Mouse (Mus musculus) ES-CJ7 (cell line): ENCODE measurements around the gene Lifr.

ENCODE experiments used
- DNase-seq: peaks from one replicate; pipeline ENCODE4 v3.0.0; 2011; ENCODE audit warnings: low read depth, low spot score

The Lifr gene

GRCm38 (mm10) chr15:7201421-7202380 is 111.3 kb downstream of the Lifr start:
- DNase-seq, result no peak

- DNase-seq, result no peak
Observed at GRCm38 (mm10) chr15:7202981-7203380, 112.6 kb downstream of the Lifr start.

DNA sequence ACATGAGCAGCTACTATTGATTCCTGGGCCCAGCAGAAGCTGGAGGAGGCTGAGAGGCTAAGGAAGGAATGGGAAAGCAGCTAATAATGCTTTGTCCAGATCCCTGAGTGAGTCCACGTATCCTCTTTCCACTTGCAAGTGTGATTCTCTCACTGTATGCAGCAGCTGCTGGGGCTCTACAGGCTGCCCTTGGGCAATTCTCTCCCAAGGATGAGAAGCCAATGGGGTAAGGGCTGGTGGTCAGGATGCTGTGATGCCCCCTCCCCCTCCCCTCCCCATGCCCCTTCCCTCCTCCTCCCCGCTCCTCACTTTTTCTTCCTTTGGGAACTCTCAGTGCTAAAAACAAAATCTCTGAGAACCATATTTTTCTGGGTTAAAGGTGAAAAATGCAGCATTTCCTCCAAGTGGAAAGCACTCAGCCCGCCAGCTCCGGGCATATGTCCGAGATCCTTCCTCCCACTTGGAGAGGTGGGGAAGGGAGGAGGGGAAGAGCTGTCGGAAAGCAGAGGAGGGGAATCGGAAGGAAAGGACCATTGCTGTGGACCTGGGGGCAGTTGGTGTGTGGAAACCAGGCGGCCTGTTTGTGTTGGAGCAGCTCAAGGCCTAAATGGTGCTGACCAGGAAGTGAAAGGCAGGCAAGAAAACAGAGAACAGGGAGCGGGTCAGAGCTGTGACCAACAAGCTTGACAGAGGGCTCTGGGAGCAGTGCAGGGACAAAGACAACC is 113.4 kb downstream of the Lifr start:
- DNase-seq, result no peak

GRCm38 (mm10) chr15:7204917-7205316 is 114.5 kb downstream of the Lifr start:
- no peak for DNase-seq

DNA sequence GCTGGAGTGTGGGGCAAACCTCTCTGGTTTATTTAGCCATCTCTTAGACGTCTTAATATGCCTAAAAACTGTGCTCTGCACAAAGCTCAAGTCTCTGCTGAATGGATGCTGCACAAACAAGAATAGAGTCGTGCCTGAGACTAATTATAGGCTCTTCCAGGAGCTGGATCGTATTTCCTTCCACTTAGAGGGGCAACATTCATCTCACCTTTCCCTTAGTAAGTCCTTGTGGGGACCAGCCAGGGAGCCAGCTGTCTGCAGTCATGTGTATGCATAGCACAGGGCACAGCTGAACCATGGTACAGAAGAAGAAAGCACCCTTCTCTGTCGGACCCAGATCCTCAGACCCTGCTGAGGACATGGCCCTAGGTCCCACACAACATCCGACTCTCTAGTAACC is 115.7 kb downstream of the Lifr start:
- DNase-seq, result no peak

- no peak for DNase-seq
Observed at GRCm38 (mm10) chr15:7207292-7207691, 116.9 kb downstream of the Lifr start.

DNA sequence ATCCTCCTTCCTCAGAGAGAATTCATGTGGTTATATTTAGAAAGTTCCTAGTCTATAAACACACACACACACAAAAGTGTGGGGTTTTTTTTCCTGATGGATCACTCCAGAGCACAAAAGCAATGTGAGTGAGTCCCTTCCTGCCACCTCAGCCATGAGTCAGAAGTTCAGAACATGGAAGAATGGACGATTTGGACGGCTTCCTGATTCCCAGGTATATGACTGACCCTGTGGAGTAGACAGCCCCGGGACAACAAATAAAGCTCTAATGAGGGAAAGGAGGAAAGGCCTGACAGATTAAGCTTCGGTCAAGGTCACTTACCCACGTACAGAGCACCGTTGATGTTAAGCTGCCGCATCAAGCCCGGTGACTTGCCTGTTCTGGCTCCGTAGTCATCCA is 117.8 kb downstream of the Lifr start:
- no peak for DNase-seq

DNA sequence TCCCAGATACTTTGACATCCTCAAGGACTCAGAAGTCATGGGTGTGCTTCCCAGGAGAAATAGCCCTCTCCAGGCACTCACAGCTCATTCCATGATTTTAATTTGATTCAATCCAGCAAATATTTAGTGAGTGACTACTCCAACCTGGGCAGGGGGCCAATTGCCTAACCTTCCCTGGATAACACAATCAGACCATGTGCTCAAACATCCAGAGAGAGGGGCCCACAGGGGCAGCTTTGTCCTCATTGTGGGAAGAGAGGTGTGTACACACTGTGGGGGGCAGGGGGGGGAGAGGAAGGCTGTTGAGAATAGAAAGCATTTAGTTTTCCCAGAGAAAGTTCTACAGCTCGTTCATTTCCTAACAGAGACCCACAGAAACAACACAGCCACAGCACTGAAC is 123.3 kb downstream of the Lifr start:
- no peak for DNase-seq

GRCm38 (mm10) chr15:7215845-7216244 is 125.4 kb downstream of the Lifr start:
- DNase-seq, result no peak

DNA sequence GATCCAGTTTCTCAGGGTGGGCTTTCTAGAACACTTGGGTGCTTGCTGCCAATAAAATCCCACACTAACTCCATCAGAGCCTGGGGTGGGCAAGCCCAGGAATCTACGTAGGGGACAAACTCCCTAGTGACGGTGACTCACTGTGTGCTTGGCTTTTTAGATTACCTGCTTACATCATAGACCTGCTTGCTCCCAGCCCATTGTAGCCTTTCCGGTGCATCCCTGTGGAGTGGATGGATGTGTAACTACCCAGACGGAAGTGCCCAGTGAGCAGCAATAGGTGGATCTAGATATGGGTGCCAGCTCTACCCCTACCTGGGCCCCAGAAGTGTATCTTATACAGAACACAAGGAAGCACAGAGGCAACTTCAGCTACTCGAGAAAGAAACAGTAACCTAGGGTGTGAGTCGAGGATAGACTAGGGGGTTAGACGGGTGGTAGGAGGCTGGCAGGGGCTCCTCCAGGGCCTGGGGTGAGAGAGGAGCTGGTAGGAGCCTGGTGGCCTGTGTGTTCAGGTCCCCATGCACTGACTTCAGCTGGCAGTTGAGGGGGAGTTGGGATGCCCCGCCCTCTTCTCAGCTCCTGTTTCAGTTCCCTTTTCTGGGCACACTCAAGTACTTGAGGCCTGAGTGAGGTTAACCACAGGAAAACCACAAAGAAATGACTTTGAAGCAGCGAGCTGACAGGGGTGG is 126.3 kb downstream of the Lifr start:
- DNase-seq, result no peak

GRCm38 (mm10) chr15:7217273-7217598 is 126.8 kb downstream of the Lifr start:
- DNase-seq, result no peak

DNA sequence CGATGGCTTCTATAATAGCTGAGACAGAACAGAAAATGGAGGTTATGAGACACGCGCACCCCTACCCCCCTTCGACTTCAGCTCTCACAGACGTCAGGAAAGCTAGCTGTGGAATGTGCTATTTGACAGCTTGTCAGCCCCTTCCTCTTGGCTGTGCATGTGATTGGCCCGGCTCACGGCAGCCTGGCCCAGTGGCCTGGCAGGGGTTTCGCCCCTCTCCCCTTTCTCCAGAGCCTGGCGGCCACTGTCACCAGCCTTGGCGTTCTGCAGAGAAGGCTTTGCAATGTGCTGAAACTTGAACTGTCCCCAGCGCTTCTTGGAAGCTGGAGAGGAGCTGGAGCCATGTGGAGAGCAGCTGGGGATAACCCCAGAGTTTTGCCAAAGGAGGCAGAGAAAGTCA is 132.4 kb downstream of the Lifr start:
- no peak for DNase-seq

- DNase-seq, result no peak
Observed at GRCm38 (mm10) chr15:7224151-7224775, 133.8 kb downstream of the Lifr start.

DNA sequence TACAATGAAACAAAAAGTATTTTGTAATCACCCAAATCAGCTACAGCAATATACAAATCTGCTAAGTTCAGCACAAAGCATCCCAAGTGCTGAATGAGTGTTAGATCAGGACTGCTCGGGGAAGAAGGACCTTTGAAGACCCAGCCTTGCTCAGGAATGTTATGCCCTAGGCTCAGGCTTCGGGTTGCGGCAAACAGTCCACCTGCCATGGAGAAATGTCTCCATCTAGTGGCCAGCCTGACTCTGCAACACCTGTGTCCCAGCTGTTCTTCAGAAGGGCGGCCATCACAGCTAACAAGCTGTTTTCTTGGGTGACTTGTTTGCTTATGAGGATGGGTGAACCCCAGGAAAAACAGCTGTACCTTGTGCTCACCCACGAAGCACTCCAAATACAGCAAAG is 135.8 kb downstream of the Lifr start:
- peak; percentile 90 for DNase-seq

DNA sequence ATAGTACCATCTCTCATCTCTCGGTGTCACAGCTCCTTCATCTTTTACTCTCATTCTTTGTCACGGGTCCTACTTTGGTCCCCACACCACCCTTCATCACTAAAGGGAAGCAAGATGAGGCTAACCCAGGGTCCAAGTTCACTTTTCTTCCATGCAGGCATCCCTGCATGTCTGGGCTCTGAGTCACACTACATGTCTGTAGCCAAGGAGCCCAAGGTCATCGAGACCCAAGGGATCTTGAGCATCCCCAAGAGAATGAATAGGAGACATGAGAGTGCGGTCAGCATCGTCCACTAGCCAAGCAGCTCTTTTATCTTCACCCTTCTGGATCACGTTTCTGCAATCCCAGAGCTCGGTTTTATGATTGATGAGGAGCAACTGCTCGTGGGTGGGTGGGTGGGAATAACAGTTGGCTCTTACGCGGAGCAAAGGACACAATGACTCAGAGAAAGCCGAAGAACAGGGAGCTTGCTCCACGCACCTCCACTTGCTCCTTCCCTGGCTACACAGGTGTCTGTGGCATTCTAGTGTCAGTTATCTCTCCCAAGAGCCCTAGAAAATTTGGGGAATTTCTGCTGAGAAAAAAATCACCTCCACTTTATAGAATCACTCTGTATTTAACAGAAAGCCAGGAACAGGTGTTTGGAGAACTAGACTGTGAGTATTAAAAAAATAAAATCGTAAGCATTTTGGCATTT is 143.1 kb downstream of the Lifr start:
- DNase-seq, result no peak

DNA sequence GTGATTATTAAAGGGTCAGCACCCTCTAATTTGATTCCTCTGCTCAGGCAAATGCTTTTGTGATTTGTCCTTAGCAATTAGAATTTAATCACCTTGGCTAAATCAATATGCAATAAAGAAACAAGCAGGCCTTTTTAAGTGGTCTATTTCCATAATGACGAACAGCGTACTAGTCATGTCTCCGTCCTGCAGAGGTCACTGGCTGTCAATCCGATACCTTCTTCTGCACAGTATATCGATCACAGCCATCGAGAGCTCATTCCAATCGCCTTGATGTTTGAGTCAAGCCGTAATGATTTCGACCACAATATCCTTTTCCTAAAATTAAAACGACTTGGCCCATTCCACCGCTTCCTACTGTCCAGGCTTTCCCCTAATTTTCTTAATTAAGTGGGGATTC is 149.5 kb downstream of the Lifr start:
- DNase-seq, result no peak

DNA sequence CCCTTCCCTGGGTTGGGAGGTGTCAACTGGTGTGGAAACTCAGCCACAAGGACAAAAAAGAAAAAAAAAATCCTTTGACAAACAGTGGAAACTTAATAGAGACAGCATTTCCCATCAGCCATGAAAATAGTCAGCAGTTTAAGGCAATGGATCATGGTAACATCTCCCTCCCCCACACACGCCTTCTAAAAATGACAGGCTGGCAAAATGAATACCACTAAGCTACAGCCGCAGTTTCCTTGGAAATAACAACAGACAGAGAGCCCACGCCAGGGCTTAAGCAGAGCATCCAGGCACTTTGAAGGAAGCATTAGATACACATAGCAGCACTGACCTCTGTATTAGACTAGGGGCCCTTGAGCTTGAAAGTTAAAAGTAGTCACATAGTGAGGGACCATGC is 150.5 kb downstream of the Lifr start:
- DNase-seq, result no peak

DNA sequence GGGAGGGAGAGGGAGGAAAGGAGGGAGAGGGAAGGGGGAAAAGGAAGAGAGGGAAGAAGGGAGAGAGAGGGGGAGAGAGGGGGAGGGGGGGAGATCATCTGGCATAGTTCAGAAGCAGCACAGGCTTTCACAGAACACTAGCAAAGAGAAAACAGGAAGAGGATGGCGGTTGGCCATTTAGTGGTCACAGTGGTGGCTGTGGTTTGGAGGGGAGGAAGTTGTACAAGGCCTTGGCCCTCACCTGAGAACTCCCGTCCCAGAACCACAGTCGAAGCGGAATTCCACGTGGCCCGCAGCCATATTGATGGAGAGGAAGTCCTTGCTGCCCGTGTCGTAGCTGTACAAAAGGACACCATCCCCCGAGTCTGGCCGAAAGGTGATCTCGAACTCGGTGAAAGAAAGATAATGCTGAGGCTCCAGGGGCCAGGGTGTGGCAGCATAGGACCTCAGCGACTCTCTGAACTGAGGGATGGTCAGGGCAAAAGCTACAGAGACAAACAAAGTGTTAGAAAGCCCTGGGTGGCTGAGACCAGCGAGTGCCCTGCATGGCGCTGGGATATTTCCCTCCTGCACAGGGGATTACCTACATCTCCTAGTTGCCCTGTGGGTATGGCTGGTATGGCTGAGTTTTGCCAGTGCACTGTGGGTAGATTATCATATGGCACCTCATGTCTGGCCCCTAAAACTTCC is 151.9 kb downstream of the Lifr start:
- DNase-seq, result no peak
